Mouse (Mus musculus): Measurements from ENCODE around the gene Vmn2r21. TPM values are rescaled to one million over a fixed set of nuclear protein-coding genes. Genes with fewer than 3 reads are reported as not detected.
"Not testable (repeated sequence)": the region's sequence is repeated elsewhere in the genome, so short reads cannot be mapped to it uniquely, and the experiment has no call there.

The Vmn2r21 gene
- not detected in 2 replicates for total RNA-seq (2017)

GRCm38 (mm10) chr6:123533306-123533705 is at the start of gene Vmn2r21:
TSS of gene Vmn2r21 (minus strand) at chr6:123533406.
- ATAC-seq (replicated peaks; ENCODE audit: low read depth, poor library complexity, severe bottlenecking), result not testable (repeated sequence)

GRCm38 (mm10) chr6:123574698-123575097 is 41.5 kb upstream of the Vmn2r21 start:
- not testable (repeated sequence) for ATAC-seq (replicated peaks; ENCODE audit: low read depth, poor library complexity, severe bottlenecking)

DNA sequence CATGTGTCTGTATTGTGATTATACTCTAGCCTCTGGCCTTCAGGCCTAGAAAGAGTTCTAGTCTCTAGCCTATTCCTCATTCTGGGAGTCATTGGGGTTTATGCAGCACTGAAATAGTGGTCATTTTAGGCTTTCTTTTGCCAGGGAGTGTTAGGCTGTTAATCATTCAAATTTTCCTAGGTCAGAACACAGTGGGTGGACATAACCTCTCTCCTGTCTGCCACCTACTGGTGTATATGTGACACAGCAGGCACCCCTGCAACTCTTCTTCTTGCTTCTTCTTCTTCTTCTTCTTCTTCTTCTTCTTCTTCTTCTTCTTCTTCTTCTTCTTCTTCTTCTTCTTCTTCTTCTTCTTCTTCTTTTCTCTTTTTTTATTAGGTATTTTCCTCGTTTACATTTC is 6.5 kb upstream of the Vmn2r21 start:
- ATAC-seq (replicated peaks; ENCODE audit: low read depth, poor library complexity, severe bottlenecking), result peak; percentile 100

- not testable (repeated sequence) for ATAC-seq (replicated peaks; ENCODE audit: low read depth, poor library complexity, severe bottlenecking)
These were observed 10.8 kb downstream of the Vmn2r21 start for GRCm38 (mm10) chr6:123522263-123523011.

DNA sequence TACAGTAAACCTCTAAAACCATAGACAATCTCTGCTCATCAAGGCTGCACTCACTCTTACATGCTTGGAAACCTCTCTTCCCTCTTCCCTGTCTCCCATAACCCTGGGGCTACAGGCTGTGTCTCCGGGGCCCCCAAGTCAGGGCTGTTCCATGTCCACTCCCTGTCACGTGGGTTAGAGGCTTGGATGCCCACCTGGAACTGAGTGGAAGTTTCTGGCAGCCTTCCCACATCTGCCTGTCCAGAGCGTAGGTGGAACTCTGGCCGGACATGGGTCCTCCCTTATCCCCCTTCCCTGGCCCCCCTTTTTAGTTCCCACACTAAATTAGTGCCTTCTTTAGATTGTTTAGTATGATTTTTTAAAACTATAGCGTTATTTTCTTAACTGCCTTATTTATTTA is 60.2 kb downstream of the Vmn2r21 start:
- not testable (repeated sequence) for ATAC-seq (replicated peaks; ENCODE audit: low read depth, poor library complexity, severe bottlenecking)

GRCm38 (mm10) chr6:123472458-123472987 is 60.7 kb downstream of the Vmn2r21 start:
- not testable (repeated sequence) for ATAC-seq (replicated peaks; ENCODE audit: low read depth, poor library complexity, severe bottlenecking)

DNA sequence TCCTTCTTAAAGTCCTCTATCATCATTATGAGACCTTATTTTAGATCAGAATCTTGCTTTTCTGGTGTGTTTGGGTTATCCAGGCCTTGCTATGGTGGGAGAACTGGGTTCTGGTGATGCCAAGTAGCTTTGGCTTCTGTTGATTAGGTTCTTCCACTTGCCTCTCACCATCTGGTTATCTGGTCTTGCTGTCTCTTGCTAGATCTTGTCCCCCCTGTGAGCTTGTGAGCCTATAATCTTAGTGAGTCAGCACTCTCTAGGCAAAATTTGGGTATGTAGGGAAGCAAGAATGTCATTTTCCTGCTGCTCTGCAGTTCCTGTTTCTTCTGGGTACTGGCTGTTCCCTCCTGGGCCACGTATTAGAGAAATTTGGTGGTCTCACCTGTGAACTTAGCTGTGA is 64.6 kb downstream of the Vmn2r21 start:
- ATAC-seq (replicated peaks; ENCODE audit: low read depth, poor library complexity, severe bottlenecking), result not testable (repeated sequence)

Other genes with a start within 250 kb of the Vmn2r21 start
- gene Clec4e, start 243.5 kb downstream of the Vmn2r21 start, total RNA-seq (2017), result 22.4 and 22.8 TPM in 2 replicates
- gene Vmn2r19, start 225.1 kb downstream of the Vmn2r21 start, total RNA-seq (2017), result not detected in 2 replicates
- not detected in 2 replicates for gene Vmn2r20, start 115.3 kb downstream of the Vmn2r21 start, total RNA-seq (2017)
- not detected in 2 replicates for gene Vmn2r22, start 117.3 kb upstream of the Vmn2r21 start, total RNA-seq (2017)
- gene Vmn2r23, start 169.3 kb upstream of the Vmn2r21 start, total RNA-seq (2017), result not detected in 2 replicates
- gene Vmn2r24, start 245.5 kb upstream of the Vmn2r21 start, total RNA-seq (2017), result not detected in 2 replicates

All from common myeloid progenitor, adult 5-6 weeks (primary cell).